Mouse (Mus musculus): ENCODE measurements around the gene Bgn. TPM values are rescaled to one million over a fixed set of nuclear protein-coding genes. Genes with fewer than 3 reads are reported as not detected.
"Not testable (repeated sequence)": the region's sequence is repeated elsewhere in the genome, so short reads cannot be mapped to it uniquely, and the experiment has no call there.

The Bgn gene
- polyA plus RNA-seq, 1 experiment from 2014 or later: 75.2 TPM

- WGBS: 7% methylated on average over 1 of the region's 2 CpGs
- not testable (repeated sequence) for H3K36me3 ChIP-seq
Observed at GRCm38 (mm10) chrX:73493567-73493966, 10.2 kb downstream of the Bgn start.

GRCm38 (mm10) chrX:73496746-73497145, 13.3 kb downstream of the Bgn start:
- Histone ChIP-seq H3K27ac (no peak overlapping the region), H3K36me3 (no peaks in the 10 kb centered on the region), H3K9me3 (no peaks in the 10 kb centered on the region), H3K4me1 (no peaks in the 10 kb centered on the region), H3K4me2 (no peak overlapping the region), H3K9ac (no peak overlapping the region), H3K27me3 (replicated peaks) (0 out of 2 replicates have a peak, but pooled peaks cover 2% of the 10 kb centered on the region), H3K4me3 (replicated peaks) (no peak overlapping the region)
- ATAC-seq (ENCODE audit: insufficient read depth, low FRiP score, low read depth): no peak; the same call in 1 of the 2 replicates
- WGBS: 83% methylated on average over 4 of the region's 4 CpGs

More at GRCm38 (mm10) chrX:73493567-73493966, 10.2 kb downstream of the Bgn start:
- H3K4me3 ChIP-seq (replicated peaks); H3K9ac ChIP-seq; H3K9me3 ChIP-seq; H3K4me1 ChIP-seq; H3K27me3 ChIP-seq (replicated peaks); H3K4me2 ChIP-seq; H3K27ac ChIP-seq: not testable (repeated sequence)
- 0 out of 2 replicates have a peak, but pooled peaks have one; percentile 53 for ATAC-seq (ENCODE audit: insufficient read depth, low FRiP score, low read depth)

DNA sequence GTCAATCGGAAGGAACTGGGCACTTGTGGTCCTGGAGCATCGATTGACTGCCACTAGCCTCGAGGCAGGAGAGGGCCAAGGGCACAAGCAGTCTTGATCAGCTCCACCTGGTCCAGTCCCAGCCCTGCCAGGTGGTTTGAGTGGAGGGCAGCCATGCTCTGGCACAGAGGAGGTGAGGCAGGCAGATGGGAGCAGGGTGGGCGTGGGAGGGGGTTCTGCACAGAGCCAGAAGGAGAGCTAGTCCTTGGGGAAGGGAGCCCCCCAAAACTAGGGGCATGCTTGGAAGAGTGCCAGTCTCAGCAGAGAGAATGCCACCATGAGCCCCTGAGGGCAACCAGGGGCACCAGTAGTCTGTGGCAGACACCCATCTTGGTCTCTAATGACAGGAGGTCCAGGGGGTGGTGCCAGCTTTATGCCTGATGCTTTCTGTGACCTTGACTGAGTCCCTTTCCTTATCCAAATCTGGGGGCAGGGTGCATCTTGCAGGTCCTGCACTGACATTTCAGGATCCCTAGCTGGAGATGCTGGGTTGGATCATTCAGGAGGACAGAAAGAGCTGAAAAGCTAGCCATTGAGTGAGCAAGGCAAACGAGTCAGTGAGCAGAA, 21.8 kb downstream of the Bgn start:
- no peaks in the 10 kb centered on the region for H3K9me3 ChIP-seq
- H3K4me1 ChIP-seq: no peaks in the 10 kb centered on the region
- no peaks in the 10 kb centered on the region for H3K36me3 ChIP-seq
- peaks cover 35% of the 10 kb centered on the region for H3K27me3 ChIP-seq (replicated peaks)
- ATAC-seq (ENCODE audit: insufficient read depth, low FRiP score, low read depth): no peak
- no peak overlapping the region for H3K4me3 ChIP-seq (replicated peaks)
- WGBS: 64% methylated on average over 5 of the region's 5 CpGs
- H3K4me2 ChIP-seq: no peak overlapping the region
- no peak overlapping the region for H3K9ac ChIP-seq
- H3K27ac ChIP-seq: no peak overlapping the region

DNA sequence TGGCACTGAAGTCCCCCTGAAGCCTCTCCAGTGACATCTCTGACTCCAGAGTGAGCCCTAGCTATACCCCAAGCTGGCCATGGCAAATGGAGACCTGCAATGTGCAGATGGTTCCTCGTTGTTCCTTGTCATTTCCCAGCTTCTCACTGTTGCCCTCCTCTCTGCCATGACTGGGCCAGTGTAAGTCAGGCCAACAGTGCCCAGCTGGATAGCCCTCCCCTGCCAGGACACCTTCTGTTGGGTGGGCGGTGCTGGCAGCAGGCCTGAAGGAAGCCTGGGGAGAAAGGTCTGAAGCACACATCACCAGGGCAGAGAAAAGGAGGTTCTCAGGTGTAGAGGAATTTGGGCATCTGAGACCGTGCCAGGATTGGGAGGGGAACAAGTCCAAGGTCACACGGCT, 23.2 kb downstream of the Bgn start:
- Histone ChIP-seq H3K4me2 (no peak overlapping the region), H3K27me3 (replicated peaks) (peaks cover 34% of the 10 kb centered on the region), H3K27ac (no peak overlapping the region), H3K9ac (no peak overlapping the region), H3K4me1 (no peaks in the 10 kb centered on the region), H3K9me3 (no peaks in the 10 kb centered on the region), H3K4me3 (replicated peaks) (no peak overlapping the region), H3K36me3 (no peaks in the 10 kb centered on the region)
- no peak for ATAC-seq (ENCODE audit: insufficient read depth, low FRiP score, low read depth)
- WGBS: 88% methylated on average over 4 of the region's 4 CpGs

DNA sequence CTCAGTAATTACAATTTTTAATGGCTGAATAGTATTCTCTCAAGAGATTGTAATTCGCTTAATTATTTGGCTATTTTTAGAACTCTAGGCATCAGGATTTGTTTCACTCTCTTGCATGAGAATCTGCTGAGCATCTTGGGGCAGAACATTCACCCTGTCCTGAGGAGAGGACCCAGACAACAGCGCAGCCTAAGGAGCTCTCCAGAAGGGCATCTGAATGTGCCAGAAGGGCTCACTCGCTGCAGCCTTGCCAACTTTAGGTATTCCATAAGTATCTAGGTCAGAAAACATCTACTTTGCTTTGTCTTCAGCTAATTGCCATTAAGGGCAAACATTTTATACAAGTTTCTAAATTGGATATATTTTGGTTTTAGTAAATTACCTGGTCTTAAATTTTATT, 25.8 kb downstream of the Bgn start:
- H3K4me2 ChIP-seq: no peak overlapping the region
- H3K9me3 ChIP-seq: no peaks in the 10 kb centered on the region
- no peak for ATAC-seq (ENCODE audit: insufficient read depth, low FRiP score, low read depth)

DNA sequence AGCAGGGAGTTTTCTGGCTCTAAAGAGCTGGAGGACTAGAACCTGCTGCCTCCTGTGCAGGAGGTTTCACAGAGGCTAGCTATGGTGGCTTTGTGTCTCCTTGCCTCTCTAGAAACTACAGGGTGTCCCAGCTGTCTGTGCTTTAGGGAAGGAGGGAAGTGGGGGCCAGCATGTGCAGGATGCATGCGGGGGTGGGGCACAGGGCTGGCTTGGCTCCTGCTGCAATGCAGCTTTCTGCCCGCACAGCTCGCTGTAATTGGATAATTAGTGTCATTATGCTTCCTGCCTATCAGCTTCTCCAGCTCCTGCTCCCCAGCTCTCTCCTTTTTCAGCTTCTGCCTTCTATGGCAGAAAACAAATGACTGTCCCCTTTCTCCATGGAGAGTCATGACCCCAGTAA, 29.5 kb downstream of the Bgn start:
- no peak overlapping the region for H3K9ac ChIP-seq
- H3K4me2 ChIP-seq: no peak overlapping the region
- no peaks in the 10 kb centered on the region for H3K36me3 ChIP-seq
- H3K9me3 ChIP-seq: no peaks in the 10 kb centered on the region
- no peak overlapping the region for H3K4me3 ChIP-seq (replicated peaks)
- 36% methylated on average over 3 of the region's 3 CpGs for WGBS
- H3K4me1 ChIP-seq: no peaks in the 10 kb centered on the region
- ATAC-seq (ENCODE audit: insufficient read depth, low FRiP score, low read depth): no peak
- no peaks in the 10 kb centered on the region for H3K27me3 ChIP-seq (replicated peaks)
- H3K27ac ChIP-seq: no peak overlapping the region

More for the DNA sequence above, 25.8 kb downstream of the Bgn start:
- no peaks in the 10 kb centered on the region for H3K4me1 ChIP-seq
- H3K36me3 ChIP-seq: no peaks in the 10 kb centered on the region
- no peak overlapping the region for H3K9ac ChIP-seq
- no peak overlapping the region for H3K4me3 ChIP-seq (replicated peaks)
- 0 out of 2 replicates have a peak, but pooled peaks cover 12% of the 10 kb centered on the region for H3K27me3 ChIP-seq (replicated peaks)
- H3K27ac ChIP-seq: no peak overlapping the region
- WGBS: 71% methylated on average over 3 of the region's 3 CpGs

DNA sequence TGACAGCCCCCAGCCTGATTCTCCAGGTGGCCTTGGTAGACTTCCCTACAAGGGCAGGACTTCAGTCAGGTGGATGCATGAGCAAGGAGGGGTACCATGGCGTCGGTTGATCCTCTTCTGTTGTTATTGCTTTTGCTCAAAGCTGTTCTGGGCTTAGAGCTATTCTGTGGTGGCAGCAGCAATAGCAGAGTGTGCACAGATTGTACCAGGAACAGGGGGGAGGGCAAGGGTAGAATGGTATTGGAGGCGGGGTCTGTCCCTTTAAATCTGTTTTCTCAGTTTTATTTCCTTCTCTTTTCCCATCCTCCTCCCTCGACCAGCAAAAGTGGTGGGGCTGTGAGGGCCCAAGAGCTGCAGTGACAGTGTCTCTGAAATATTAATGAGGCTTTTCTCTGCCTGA, 33.2 kb downstream of the Bgn start:
- no peak overlapping the region for H3K4me2 ChIP-seq
- H3K27me3 ChIP-seq (replicated peaks): no peaks in the 10 kb centered on the region
- no peak overlapping the region for H3K27ac ChIP-seq
- no peaks in the 10 kb centered on the region for H3K36me3 ChIP-seq
- no peaks in the 10 kb centered on the region for H3K9me3 ChIP-seq
- H3K9ac ChIP-seq: no peak overlapping the region
- H3K4me3 ChIP-seq (replicated peaks): no peak overlapping the region
- no peaks in the 10 kb centered on the region for H3K4me1 ChIP-seq
- no peak for ATAC-seq (ENCODE audit: insufficient read depth, low FRiP score, low read depth)
- WGBS: 58% methylated on average over 4 of the region's 4 CpGs

DNA sequence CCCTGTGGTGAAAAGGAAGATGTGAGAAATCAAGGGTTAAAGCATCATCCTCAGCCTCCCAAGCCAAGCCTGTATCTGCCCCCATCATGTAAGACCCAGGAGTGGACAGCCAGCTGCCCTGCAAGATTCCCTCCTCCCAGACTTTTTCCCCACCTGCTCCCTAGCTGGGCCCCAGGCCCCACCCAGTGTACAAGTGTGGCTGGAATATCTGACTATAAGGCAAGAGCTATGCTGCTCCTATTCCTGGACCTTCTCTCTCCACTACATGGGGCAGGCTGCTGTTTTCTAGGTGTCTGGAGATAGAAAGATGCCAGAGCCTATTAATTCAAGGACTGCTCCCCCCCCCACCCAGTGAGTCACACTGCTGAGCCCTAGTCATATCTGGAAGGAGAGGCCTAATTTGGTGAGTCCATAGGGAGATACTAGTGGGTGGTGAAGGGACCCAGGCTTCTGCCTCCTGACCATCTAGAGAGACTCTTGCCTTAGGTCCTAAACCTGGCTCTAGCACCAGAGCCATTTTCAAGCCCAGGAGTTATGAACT, 33.7 kb downstream of the Bgn start:
- no peak overlapping the region for H3K9ac ChIP-seq
- no peak overlapping the region for H3K4me2 ChIP-seq
- no peaks in the 10 kb centered on the region for H3K9me3 ChIP-seq
- no peaks in the 10 kb centered on the region for H3K27me3 ChIP-seq (replicated peaks)
- no peaks in the 10 kb centered on the region for H3K4me1 ChIP-seq
- no peak overlapping the region for H3K27ac ChIP-seq
- no peaks in the 10 kb centered on the region for H3K36me3 ChIP-seq
- ATAC-seq (ENCODE audit: insufficient read depth, low FRiP score, low read depth): no peak
- H3K4me3 ChIP-seq (replicated peaks): no peak overlapping the region

DNA sequence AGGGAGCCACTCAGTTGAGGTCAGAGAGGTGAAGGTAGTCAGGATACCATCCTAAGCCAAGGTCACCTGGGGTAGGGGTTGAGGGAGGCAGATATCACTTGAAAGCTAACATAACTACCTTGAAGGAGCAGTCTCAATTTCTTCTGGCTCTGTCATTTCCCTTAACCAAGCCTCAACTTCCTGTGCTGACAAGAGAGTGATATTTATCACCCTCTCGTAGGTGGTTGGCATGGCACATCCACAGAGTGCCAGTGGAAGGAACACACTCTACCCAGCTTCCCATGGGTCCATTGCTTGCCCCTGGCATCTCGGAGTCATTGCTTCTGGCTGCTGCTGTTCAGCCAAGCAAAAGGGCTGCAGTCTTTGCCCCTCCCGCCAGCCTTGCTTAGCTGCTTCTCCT, 37.3 kb downstream of the Bgn start:
- Histone ChIP-seq H3K9me3 (no peaks in the 10 kb centered on the region), H3K4me2 (no peak overlapping the region), H3K27me3 (replicated peaks) (no peaks in the 10 kb centered on the region), H3K9ac (no peak overlapping the region), H3K4me1 (no peaks in the 10 kb centered on the region), H3K36me3 (no peaks in the 10 kb centered on the region), H3K4me3 (replicated peaks) (no peak overlapping the region), H3K27ac (no peak overlapping the region)
- 61% methylated on average over 3 of the region's 3 CpGs for WGBS
- no peak for ATAC-seq (ENCODE audit: insufficient read depth, low FRiP score, low read depth)

DNA sequence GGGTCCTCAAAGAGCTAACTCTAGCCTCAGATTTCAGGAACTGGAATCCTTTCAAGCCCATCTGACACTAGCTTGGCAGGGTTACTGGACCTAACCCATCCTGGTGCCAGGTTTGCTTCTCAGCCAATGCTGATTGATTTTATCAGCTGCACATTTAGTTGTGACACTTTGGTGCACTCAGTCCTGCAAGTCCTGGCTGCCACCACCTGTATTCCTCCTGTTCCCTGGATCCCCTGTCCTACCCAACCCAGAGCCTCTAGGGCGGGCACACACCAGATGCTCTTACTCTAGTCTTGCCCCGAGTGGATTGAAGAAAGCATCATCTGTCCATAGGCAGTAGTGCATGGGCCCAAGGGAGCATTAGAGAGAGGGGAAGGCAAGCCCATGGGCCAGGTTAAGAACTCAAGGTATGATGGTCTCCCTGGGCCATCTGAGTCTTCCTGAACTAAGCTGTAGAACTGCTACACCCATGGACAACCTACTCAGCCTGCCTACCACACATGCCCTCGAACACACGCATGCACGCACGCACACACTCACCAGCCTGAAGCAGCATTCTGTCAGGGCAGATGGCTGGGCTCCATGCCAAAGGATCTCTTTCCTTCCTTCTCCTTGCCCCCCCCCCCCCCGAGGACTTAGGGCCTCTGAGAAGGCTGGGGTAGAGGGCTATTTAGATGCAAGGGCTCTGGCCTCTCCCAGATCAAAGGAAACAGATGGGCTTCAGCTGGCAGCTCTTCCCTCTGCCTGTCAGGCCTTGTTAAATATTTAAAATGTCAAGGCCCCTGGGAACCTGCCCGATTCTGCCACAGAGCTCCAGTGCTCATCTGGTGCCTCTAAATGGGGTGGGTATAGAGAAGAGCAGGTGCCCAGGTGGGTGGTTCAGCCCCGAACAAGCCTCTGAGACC, 41.2 kb downstream of the Bgn start:
- Histone ChIP-seq H3K27me3 (replicated peaks) (no peaks in the 10 kb centered on the region), H3K4me3 (replicated peaks) (no peak overlapping the region), H3K9me3 (no peaks in the 10 kb centered on the region), H3K4me2 (no peak overlapping the region), H3K9ac (no peak overlapping the region), H3K36me3 (no peaks in the 10 kb centered on the region), H3K4me1 (no peaks in the 10 kb centered on the region), H3K27ac (no peak overlapping the region)
- WGBS: 59% methylated on average over 8 of the region's 9 CpGs
- 0 out of 2 replicates have a peak, but pooled peaks have one; percentile 31 for ATAC-seq (ENCODE audit: insufficient read depth, low FRiP score, low read depth)

DNA sequence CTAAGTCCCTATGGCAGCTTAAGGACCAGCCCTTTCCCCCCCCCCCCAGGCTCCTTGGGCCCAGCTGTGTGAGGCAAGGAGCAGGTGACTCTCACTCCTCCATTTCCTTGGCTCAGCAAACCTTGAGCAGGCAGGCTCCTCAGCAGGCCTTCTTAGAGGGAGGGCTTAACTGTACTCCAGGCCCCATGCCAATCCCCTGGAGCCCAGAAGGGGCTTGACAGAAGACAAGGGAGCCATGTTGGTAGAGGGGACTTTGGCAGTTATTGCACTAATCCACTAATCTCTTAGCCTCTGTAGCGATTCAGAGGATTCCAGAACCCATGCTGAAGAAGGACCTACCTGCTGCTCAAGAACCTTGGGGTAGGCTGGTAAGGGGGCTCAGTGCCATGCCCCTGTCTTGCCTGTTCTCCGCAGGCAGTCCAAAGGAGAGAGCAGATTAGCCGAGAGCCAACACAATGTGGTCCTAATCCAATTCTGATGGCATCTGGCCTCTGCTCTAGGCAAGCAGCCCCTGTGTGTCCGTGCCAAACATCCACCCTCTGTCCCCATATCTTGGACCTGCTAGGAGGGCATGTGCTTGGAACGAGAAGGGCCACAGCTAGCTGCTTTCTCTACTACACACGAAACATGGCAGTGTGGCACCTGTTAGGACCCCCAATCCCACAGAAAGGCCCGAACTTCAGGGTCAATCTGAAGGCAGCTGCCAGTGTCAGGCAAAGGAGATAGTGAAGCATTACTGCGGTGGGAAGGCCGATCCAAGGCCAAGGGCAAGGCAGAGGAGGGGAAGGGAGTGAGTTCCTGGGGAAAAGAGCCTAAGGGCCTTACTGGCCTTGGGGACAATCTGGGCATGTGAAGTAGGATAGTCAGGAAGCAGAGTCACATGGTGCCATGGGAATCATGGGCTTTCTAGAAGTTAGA, 42.1 kb downstream of the Bgn start:
- no peak overlapping the region for H3K9ac ChIP-seq
- no peak overlapping the region for H3K4me2 ChIP-seq
- ATAC-seq (ENCODE audit: insufficient read depth, low FRiP score, low read depth): no peak
- H3K4me3 ChIP-seq (replicated peaks): no peak overlapping the region
- WGBS: 75% methylated on average over 9 of the region's 9 CpGs
- H3K27ac ChIP-seq: no peak overlapping the region
- H3K9me3 ChIP-seq: no peaks in the 10 kb centered on the region
- no peaks in the 10 kb centered on the region for H3K27me3 ChIP-seq (replicated peaks)
- H3K36me3 ChIP-seq: no peaks in the 10 kb centered on the region
- H3K4me1 ChIP-seq: no peaks in the 10 kb centered on the region
